Mouse (Mus musculus) neural tube, embryonic 11.5 days (tissue): Measurements from ENCODE around the gene D930007J09Rik. TPM values are rescaled to one million over a fixed set of nuclear protein-coding genes. Genes with fewer than 3 reads are reported as not detected.

Experiments used
- ATAC-seq: fragments of 200-750 bp; cut with Nextera tagmentation; 2 replicates; pipeline ENCODE4 v1.8.0; 2017; ENCODE audit warnings: moderate number of reproducible peaks, mild to moderate bottlenecking, moderate TSS enrichment, moderate library complexity; ENCODE audit not compliant: insufficient read depth, low FRiP score, low TSS enrichment
- DNase-seq: peaks from one replicate; pipeline ENCODE4 v3.0.0-alpha.2; 2015; ENCODE audit warnings: low spot score
- H3K27ac ChIP-seq: fragments of 300-500 bp; sonication (generic); 2 replicates; pipeline ENCODE4 v1.5.1; 2014; ENCODE audit warnings: low read depth, mild to moderate bottlenecking, low read length
- H3K27me3 ChIP-seq: fragments of 300-500 bp; sonication (generic); 2 replicates; pipeline ENCODE4 v1.6.1; 2014; ENCODE audit warnings: mild to moderate bottlenecking, low read length, mixed read lengths; ENCODE audit not compliant: control insufficient read depth, insufficient read depth
- H3K36me3 ChIP-seq: fragments of 300-500 bp; sonication (generic); 2 replicates; pipeline ENCODE4 v1.6.1; 2014; ENCODE audit warnings: mild to moderate bottlenecking, low read length, moderate library complexity, mixed read lengths; ENCODE audit not compliant: control insufficient read depth, insufficient read depth
- H3K4me1 ChIP-seq: fragments of 300-500 bp; sonication (generic); 2 replicates; pipeline ENCODE4 v1.6.1; 2014; ENCODE audit warnings: low read length, mixed read lengths; ENCODE audit not compliant: control insufficient read depth, insufficient read depth
- H3K4me2 ChIP-seq: fragments of 300-500 bp; sonication (generic); 2 replicates; pipeline ENCODE4 v1.6.1; 2014; ENCODE audit warnings: low read depth, mild to moderate bottlenecking, moderate library complexity
- H3K4me3 ChIP-seq: fragments of 300-500 bp; sonication (generic); 2 replicates; pipeline ENCODE4 v1.5.1; 2014; ENCODE audit warnings: low read depth, low read length
- H3K9ac ChIP-seq: fragments of 300-500 bp; sonication (generic); 2 replicates; pipeline ENCODE4 v1.6.1; 2014; ENCODE audit warnings: mild to moderate bottlenecking, low read length
- H3K9me3 ChIP-seq: fragments of 300-500 bp; sonication (generic); 2 replicates; pipeline ENCODE4 v1.6.1; 2016; ENCODE audit warnings: low read length; ENCODE audit not compliant: control insufficient read depth
- WGBS: fragments of 180-500 bp; shearing (Covaris S2); extraction: QIAGEN DNeasy Blood & Tissue Kit; methylation state at CpG from one replicate; pipeline ENCODE4 v1.1.7; 2014; 5-methylcytosine and 5-hydroxymethylcytosine counted together
- polyA plus RNA-seq: library from polyadenylated mRNA; unstranded; fragments of >200 nt; fragmentation: Nextera tagmentation; extraction: Ambion mirVana; gene quantifications from 2 replicates; pipeline ENCODE4 v1.2.1, GENCODE M21; 2014

Gene D930007J09Rik
- polyA plus RNA-seq, 1 experiment from 2014 or later: not detected

DNA sequence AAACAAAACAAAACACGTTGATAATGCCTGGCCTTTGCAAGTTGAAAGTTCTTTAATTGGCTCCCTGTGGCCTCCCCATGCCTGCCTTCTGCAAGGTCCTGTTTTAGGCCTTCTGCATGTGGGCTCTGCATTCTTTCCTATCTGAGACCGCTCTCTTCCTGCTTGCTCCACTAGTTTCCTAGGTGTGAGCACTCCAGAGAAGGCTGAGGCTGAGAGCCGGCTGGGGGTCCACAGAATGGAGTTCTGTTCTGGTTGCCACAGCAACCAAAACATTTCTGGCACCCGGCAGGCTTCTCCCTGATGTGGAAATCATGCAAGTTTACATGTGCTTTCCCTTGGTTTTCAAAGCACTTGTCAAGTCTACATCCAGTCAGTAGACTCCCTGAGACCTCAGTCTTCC, 43.6 kb downstream of the D930007J09Rik start:
- no peak overlapping the region for H3K27ac ChIP-seq
- no peak overlapping the region for H3K4me3 ChIP-seq
- no peaks in the 10 kb centered on the region for H3K9me3 ChIP-seq
- no peak for ATAC-seq
- no peak overlapping the region for H3K4me2 ChIP-seq
- no peak overlapping the region for H3K9ac ChIP-seq
- no peaks in the 10 kb centered on the region for H3K27me3 ChIP-seq
- no peaks in the 10 kb centered on the region for H3K36me3 ChIP-seq
- 21% methylated on average over 4 of the region's 4 CpGs for WGBS
- H3K4me1 ChIP-seq: no peaks in the 10 kb centered on the region
- DNase-seq: peak; percentile 9

Other genes starting within 250 kb of the D930007J09Rik start
- gene Mylk4, start 18.9 kb downstream of the D930007J09Rik start, polyA plus RNA-seq: 1.8 and 2.3 TPM in 2 replicates
- 18.6 and 21.3 TPM in 2 replicates for gene Wrnip1, start 811 bp downstream of the D930007J09Rik start, polyA plus RNA-seq
- gene Serpinb1a, start 48.3 kb upstream of the D930007J09Rik start, polyA plus RNA-seq: 0.69 and 1.6 TPM in 2 replicates
- gene Serpinb1c, start 95.4 kb upstream of the D930007J09Rik start, polyA plus RNA-seq: not detected in 2 replicates
- gene Serpinb6b, start 162.4 kb upstream of the D930007J09Rik start, polyA plus RNA-seq: 0.31 and 0.96 TPM in 2 replicates
- 1.2 and 1.4 TPM in 2 replicates for gene Serpinb9, start 200.4 kb upstream of the D930007J09Rik start, polyA plus RNA-seq
- 0.20 TPM in 1 of 2 replicates, not detected in the other for gene Serpinb9b, start 224.6 kb upstream of the D930007J09Rik start, polyA plus RNA-seq